Mouse (Mus musculus): ENCODE results near the gene Popdc2. TPM values are rescaled to one million over a fixed set of nuclear protein-coding genes. Genes with fewer than 3 reads are reported as not detected.

Gene Popdc2
- polyA plus RNA-seq, 1 experiment from 2014 or later = 0.67 TPM

DNA sequence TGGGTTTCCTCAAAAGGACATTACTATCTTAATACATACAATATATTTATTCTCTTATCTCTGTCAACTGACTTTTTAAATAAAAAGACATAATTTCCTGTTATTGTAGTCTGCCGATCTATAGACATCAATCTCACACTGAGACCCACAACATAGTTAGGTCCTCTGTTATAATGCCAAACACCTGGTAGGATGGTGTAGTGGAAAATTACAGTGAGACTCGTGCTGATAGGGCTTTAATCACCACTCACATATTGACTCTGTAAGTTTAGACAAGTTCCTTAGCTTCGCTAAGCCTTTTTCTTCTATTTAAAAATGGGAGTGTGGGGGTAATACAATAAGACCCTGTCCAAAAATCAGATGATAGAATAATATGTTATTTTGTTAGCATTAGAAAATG is 2.2 kb upstream of the Popdc2 start:
- H3K9ac ChIP-seq = no peak overlapping the region
- H3K4me3 ChIP-seq = no peak overlapping the region
- H3K4me2 ChIP-seq = no peak overlapping the region
- peaks cover 7% of the 10 kb centered on the region; the same call in 1 of the 2 replicates for H3K4me1 ChIP-seq (replicated peaks)
- peaks cover 17% of the 10 kb centered on the region; the same call in 1 of the 2 replicates for H3K36me3 ChIP-seq
- WGBS = 82% methylated on average over 3 of the region's 3 CpGs
- ATAC-seq (ENCODE audit: low read depth) = no peak
- H3K27me3 ChIP-seq = no peaks in the 10 kb centered on the region
- no peak overlapping the region for H3K27ac ChIP-seq (replicated peaks)
- H3K9me3 ChIP-seq = no peaks in the 10 kb centered on the region

DNA sequence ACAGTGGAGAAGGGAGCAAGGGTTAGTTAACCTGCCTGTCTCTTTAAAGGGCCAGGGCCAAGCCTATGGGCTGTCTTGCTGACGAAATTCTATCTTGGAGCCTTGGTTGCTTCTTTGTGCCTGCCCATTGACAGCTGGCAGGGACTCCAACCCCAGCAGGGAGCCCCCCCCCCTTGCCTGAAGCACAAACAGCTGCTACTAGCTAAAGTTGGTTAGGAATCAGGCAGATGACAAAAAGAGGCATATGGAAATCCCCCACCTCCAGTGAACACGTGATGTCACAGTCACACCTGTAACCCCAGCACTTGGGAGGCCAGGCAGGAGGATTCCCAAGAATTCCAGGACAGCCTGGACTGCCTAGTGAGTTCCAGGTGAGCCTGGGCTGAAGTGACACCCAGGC is 1.7 kb upstream of the Popdc2 start:
- no peak overlapping the region for H3K4me2 ChIP-seq
- H3K9ac ChIP-seq = no peak overlapping the region
- no peak overlapping the region for H3K27ac ChIP-seq (replicated peaks)
- no peaks in the 10 kb centered on the region for H3K9me3 ChIP-seq
- H3K36me3 ChIP-seq = peaks cover 17% of the 10 kb centered on the region; the same call in 1 of the 2 replicates
- peaks cover 7% of the 10 kb centered on the region; the same call in 1 of the 2 replicates for H3K4me1 ChIP-seq (replicated peaks)
- 24% methylated on average over 2 of the region's 2 CpGs for WGBS
- ATAC-seq (ENCODE audit: low read depth) = no peak
- no peaks in the 10 kb centered on the region for H3K27me3 ChIP-seq
- H3K4me3 ChIP-seq = no peak overlapping the region

DNA sequence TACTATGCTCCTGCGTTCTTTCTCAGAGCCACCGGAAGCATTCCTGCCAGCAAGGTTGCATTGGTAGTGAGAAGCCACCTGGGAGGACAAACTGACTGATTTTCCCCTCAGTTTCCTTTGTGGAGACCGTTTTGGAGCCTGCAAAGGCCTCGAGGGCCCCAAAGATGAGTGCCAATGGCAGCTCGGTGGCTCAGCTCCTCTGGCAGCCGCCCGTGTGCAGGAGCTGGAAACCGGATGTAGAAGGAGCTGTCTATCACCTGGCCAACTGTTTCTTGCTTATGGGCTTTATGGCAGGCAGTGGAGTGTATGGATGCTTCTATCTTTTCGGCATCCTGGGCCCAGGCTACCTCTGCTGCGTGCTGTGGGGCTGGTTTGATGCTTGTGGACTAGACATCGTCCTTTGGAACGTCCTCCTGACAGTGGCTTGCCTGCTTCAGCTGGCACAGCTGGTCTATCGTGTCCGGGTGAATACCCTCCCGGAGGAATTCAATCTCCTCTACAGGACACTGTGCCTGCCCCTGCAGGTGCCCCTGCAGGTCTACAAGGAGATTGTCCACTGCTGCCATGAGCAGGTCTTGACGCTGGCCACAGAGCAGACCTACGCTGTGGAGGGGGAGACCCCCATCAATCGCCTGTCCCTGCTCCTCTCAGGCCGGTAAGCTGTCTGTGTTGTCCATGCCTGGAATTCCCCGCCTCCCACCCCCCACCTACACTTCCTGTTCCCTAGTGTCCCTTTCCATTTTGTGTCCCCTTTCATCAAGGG is 665 bp downstream of the Popdc2 start:
- no peak overlapping the region for H3K4me3 ChIP-seq
- no peak overlapping the region for H3K9ac ChIP-seq
- H3K9me3 ChIP-seq = no peaks in the 10 kb centered on the region
- H3K27me3 ChIP-seq = no peaks in the 10 kb centered on the region
- ATAC-seq (ENCODE audit: low read depth) = no peak
- H3K4me2 ChIP-seq = no peak overlapping the region
- H3K27ac ChIP-seq (replicated peaks) = no peak overlapping the region
- H3K36me3 ChIP-seq = peaks cover 8% of the 10 kb centered on the region; the same call in 1 of the 2 replicates
- WGBS = 89% methylated on average over 20 of the region's 20 CpGs
- peaks cover 7% of the 10 kb centered on the region; the same call in 1 of the 2 replicates for H3K4me1 ChIP-seq (replicated peaks)

DNA sequence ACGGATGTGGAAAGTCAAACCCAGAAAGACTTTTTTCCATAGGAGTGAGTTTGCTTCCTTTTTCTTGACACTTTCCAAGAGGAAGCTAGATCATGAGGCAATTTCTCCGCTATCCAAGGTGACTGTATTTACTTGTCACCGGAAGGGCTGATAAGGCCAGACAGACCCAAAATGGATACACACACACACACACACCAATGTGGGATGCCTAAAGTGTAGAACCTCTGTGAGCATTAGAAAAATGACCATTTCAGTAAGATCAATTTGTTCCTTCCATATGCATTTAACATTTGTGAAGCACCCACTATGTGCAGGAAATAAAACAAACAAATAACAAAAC is 1.2 kb downstream of the Popdc2 start:
- H3K27me3 ChIP-seq = no peaks in the 10 kb centered on the region
- no peaks in the 10 kb centered on the region for H3K9me3 ChIP-seq
- no peak overlapping the region for H3K4me3 ChIP-seq
- H3K4me1 ChIP-seq (replicated peaks) = peaks cover 7% of the 10 kb centered on the region; the same call in 1 of the 2 replicates
- peaks cover 4% of the 10 kb centered on the region; the same call in 1 of the 2 replicates for H3K36me3 ChIP-seq
- no peak overlapping the region for H3K9ac ChIP-seq
- no peak overlapping the region for H3K27ac ChIP-seq (replicated peaks)
- no peak overlapping the region for H3K4me2 ChIP-seq
- ATAC-seq (ENCODE audit: low read depth) = no peak
- WGBS = 83% methylated on average over 3 of the region's 3 CpGs

DNA sequence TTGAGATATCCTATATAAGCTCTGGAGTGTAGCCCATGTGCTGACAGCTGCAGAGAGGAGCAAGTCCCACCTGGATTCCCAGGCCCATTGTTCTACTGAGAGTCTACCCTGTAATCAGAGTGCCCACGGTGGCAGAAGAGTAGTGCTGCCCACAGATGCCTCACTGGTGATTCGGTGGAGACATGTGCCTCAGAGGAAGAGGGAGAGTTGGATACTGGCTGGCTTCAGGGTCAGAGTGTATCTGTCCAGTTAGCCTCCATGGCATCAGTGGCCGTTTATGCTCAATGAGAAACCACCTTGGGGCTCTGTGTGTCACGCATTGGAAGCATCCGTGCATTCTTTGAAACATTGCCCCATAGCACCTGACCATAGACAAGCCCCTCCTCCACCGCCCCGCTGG is 1.6 kb downstream of the Popdc2 start:
- no peaks in the 10 kb centered on the region for H3K36me3 ChIP-seq
- H3K4me2 ChIP-seq = no peak overlapping the region
- no peak overlapping the region for H3K27ac ChIP-seq (replicated peaks)
- ATAC-seq (ENCODE audit: low read depth) = no peak
- 88% methylated on average over 7 of the region's 7 CpGs for WGBS
- H3K9ac ChIP-seq = no peak overlapping the region
- peaks cover 7% of the 10 kb centered on the region; the same call in 1 of the 2 replicates for H3K4me1 ChIP-seq (replicated peaks)
- no peaks in the 10 kb centered on the region for H3K27me3 ChIP-seq
- no peaks in the 10 kb centered on the region for H3K9me3 ChIP-seq
- no peak overlapping the region for H3K4me3 ChIP-seq

DNA sequence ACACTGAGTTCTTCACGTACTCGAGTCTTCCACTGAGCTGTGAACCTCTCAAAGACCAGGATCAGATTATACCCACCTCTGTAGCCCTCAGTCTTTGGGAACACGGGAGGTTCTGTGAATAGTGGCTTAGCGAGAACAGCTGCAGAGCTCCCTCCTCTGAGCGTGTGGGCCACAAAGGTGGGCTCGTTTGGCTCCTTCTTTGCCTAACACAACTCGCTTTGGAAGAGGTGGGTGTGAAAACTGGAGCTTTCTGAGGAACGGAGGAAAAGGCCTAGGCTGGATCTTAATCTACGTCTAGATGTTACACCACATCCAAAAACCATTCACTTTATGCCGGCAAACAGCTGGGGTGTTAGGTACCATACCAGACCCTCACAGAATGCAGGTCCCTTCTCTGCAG is 3.4 kb downstream of the Popdc2 start:
- no peak overlapping the region for H3K4me3 ChIP-seq
- no peaks in the 10 kb centered on the region for H3K36me3 ChIP-seq
- H3K9ac ChIP-seq = no peak overlapping the region
- peaks cover 2% of the 10 kb centered on the region; the same call in 1 of the 2 replicates for H3K4me1 ChIP-seq (replicated peaks)
- ATAC-seq (ENCODE audit: low read depth) = no peak
- H3K4me2 ChIP-seq = no peak overlapping the region
- H3K27me3 ChIP-seq = no peaks in the 10 kb centered on the region
- H3K27ac ChIP-seq (replicated peaks) = no peak overlapping the region
- H3K9me3 ChIP-seq = no peaks in the 10 kb centered on the region
- WGBS = 87% methylated on average over 10 of the region's 10 CpGs

DNA sequence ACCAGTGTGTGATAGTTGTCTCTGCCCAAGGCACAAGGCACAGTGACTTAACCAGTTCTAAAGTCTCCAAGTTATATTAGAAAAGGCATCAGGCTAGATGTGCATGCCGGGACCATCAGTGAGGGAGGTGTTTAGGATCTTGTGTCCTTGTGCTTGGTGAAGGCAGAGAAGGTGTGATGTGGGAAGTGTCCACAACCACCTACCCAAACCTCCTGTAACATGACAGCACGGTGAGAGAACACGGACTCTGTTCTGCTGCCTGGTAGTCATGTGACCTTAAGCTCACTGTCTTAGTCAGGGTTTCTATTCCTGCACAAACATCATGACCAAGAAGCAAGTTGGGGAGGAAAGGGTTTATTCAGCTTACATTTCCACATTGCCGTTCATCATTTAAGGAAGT is 4.2 kb downstream of the Popdc2 start:
- H3K27ac ChIP-seq (replicated peaks) = no peak overlapping the region
- no peaks in the 10 kb centered on the region for H3K9me3 ChIP-seq
- no peak overlapping the region for H3K4me3 ChIP-seq
- no peak for ATAC-seq (ENCODE audit: low read depth)
- no peaks in the 10 kb centered on the region for H3K27me3 ChIP-seq
- H3K9ac ChIP-seq = no peak overlapping the region
- WGBS = 90% methylated on average over 4 of the region's 4 CpGs
- no peak overlapping the region for H3K4me2 ChIP-seq
- H3K36me3 ChIP-seq = no peaks in the 10 kb centered on the region
- no peaks in the 10 kb centered on the region for H3K4me1 ChIP-seq (replicated peaks)

DNA sequence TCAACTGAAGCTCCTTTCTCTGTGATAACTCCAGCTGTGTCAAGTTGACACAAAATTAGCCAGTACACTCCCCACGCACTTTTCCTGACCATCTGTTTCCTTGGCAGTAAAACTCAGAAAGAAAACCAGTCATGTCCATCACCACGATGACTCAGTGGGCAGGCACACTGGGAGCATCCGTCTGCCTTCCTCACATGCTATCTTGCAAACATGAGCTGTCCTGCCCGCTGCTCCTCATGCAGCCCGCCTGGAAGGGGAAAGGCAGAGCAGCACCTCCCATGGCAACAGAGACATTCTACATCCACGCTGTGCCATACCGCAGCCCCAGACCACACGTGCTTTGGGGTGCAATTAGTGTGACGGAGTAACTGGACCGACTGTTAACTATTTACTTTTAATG is 6.3 kb downstream of the Popdc2 start:
- ATAC-seq (ENCODE audit: low read depth) = no peak
- Histone ChIP-seq H3K4me3 (no peak overlapping the region), H3K27me3 (no peaks in the 10 kb centered on the region), H3K27ac (replicated peaks) (no peak overlapping the region), H3K9ac (no peak overlapping the region), H3K4me1 (replicated peaks) (no peaks in the 10 kb centered on the region), H3K36me3 (no peaks in the 10 kb centered on the region), H3K9me3 (no peaks in the 10 kb centered on the region), H3K4me2 (no peak overlapping the region)
- 64% methylated on average over 10 of the region's 10 CpGs for WGBS

DNA sequence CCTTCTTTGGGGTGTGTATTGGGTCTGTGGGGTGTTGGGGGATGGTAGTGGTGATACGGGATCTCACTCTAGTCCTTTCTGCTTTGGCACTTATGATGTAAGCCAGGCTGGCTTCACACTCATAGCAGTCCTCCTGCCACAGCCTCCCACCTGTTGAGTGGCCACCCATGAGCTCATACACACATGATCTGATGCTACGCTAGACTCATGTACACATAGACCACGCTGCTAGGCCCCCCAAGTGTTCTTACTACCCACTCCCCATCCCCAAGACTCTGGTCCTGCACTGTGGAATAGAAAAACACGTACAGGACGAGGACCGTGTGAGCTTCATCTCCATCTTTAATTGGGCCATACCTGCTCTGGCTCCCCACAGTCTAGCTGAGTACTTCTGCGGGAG is 7.0 kb downstream of the Popdc2 start:
- H3K27ac ChIP-seq (replicated peaks) = no peak overlapping the region
- no peaks in the 10 kb centered on the region for H3K4me1 ChIP-seq (replicated peaks)
- H3K9ac ChIP-seq = no peak overlapping the region
- WGBS = 85% methylated on average over 7 of the region's 7 CpGs
- ATAC-seq (ENCODE audit: low read depth) = no peak
- H3K36me3 ChIP-seq = no peaks in the 10 kb centered on the region
- no peak overlapping the region for H3K4me3 ChIP-seq
- no peaks in the 10 kb centered on the region for H3K9me3 ChIP-seq
- no peaks in the 10 kb centered on the region for H3K27me3 ChIP-seq
- H3K4me2 ChIP-seq = no peak overlapping the region

DNA sequence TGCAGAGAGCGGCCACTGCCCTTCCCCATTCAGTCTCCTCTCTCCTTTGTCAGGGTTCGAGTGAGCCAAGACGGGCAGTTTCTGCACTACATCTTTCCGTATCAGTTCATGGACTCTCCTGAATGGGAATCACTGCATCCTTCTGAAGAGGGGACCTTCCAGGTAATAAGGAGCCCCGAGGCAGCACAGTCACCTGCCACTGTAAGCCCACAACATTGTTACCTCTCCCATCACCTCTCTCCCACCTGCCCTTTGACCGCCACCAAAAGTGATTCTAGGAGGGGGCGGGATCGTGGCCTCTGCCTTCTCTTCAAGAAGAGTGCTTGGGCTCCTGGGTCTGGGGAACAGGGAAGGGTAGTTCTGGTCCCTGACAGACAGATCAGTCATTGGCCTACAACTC is 7.4 kb downstream of the Popdc2 start:
- H3K4me2 ChIP-seq = no peak overlapping the region
- ATAC-seq (ENCODE audit: low read depth) = no peak
- H3K27me3 ChIP-seq = no peaks in the 10 kb centered on the region
- H3K4me3 ChIP-seq = no peak overlapping the region
- H3K36me3 ChIP-seq = no peaks in the 10 kb centered on the region
- no peaks in the 10 kb centered on the region for H3K9me3 ChIP-seq
- H3K4me1 ChIP-seq (replicated peaks) = no peaks in the 10 kb centered on the region
- no peak overlapping the region for H3K9ac ChIP-seq
- no peak overlapping the region for H3K27ac ChIP-seq (replicated peaks)
- 93% methylated on average over 8 of the region's 8 CpGs for WGBS

DNA sequence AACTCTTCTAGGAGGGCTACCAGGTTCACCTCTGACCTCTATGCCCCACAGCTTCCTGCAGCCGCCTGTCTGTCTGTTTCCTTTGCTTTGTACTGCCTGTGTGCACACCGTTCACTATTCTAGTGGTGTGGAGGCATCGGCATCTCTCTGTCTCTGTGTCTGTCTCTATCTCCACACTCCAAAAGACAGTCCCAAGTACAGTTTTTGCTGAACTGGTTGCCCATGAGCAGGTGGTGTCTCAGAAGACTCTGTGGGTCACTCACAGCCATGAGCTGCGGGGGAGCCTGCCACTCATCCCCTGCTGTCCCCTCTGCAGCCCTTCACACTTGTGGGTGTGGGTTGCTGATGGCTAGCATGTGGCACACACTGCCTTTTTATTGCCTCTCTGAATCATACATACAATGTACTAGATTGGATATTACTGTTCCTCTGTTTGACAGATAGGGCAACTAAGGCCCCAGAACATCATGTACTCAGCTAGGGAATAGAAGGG is 8.0 kb downstream of the Popdc2 start:
- no peaks in the 10 kb centered on the region for H3K4me1 ChIP-seq (replicated peaks)
- no peaks in the 10 kb centered on the region for H3K27me3 ChIP-seq
- ATAC-seq (ENCODE audit: low read depth) = no peak
- H3K4me3 ChIP-seq = no peak overlapping the region
- no peaks in the 10 kb centered on the region for H3K36me3 ChIP-seq
- H3K27ac ChIP-seq (replicated peaks) = no peak overlapping the region
- WGBS = 85% methylated on average over 4 of the region's 4 CpGs
- no peak overlapping the region for H3K9ac ChIP-seq
- H3K9me3 ChIP-seq = no peaks in the 10 kb centered on the region
- no peak overlapping the region for H3K4me2 ChIP-seq

DNA sequence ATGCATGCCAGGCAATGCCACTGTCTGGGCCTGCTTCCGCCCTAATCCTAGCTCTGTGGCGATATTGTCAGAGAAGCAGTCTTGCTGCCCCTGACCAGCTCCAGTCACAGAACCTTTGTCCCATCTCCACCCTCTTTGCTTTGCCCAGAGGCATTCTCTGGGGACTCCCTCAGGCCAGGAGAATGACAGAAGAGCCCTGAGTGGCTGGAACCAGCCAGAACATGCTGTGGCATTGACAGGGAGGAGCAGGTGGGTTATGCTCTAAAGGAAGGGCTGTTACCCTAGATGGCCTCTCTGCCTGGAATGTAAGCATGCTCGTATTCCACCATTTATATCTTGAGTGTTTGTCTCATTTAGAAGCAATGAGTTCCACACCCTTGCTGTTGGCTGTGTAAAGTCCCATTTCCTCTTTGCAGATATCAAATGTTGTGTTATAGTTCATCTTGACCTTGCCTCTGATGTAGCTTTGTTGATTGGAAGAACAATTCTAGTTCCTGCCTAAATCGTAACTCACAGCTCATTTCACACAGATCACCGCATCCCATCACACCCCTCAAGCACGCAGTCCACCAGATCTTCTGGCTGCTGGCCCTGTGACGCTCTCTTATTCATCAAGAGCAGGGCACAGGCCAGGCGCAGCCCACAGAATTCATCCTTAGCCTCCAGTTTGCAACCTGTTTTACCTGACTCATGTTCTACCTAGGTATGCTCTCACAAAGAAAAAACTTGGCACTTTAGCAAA is 8.8 kb downstream of the Popdc2 start:
- WGBS = 80% methylated on average over 8 of the region's 8 CpGs
- Histone ChIP-seq H3K4me3 (no peak overlapping the region), H3K4me1 (replicated peaks) (no peaks in the 10 kb centered on the region), H3K4me2 (no peak overlapping the region), H3K36me3 (no peaks in the 10 kb centered on the region), H3K27me3 (no peaks in the 10 kb centered on the region), H3K9ac (no peak overlapping the region), H3K9me3 (no peaks in the 10 kb centered on the region), H3K27ac (replicated peaks) (no peak overlapping the region)
- ATAC-seq (ENCODE audit: low read depth) = no peak
